Mouse (Mus musculus) cerebellum, postnatal 25 days (tissue): ENCODE results near the gene Jph3.

Experiments used
- DNase-seq, 2 experiments: peaks; one replicate each; pipeline ENCODE4 v3.0.0; 2021; ENCODE audit warnings: mixed read lengths in 2 of 2

Jph3 gene

GRCm38 (mm10) chr8:121729323-121729722 is at the start of gene Jph3:
Jph3 (plus strand) TSS chr8:121729623.
- DNase-seq, result no peak

- peak; percentile 70 to 73 for DNase-seq
Observed at GRCm38 (mm10) chr8:121680896-121681295, 48.5 kb upstream of the Jph3 start.

GRCm38 (mm10) chr8:121681457-121681856 is 48.0 kb upstream of the Jph3 start:
- peak; percentile 76 to 77 for DNase-seq

GRCm38 (mm10) chr8:121683083-121683832 is 46.2 kb upstream of the Jph3 start:
- peak in 1 of 2 experiments; percentile 31 for DNase-seq

GRCm38 (mm10) chr8:121685419-121685818 is 44.0 kb upstream of the Jph3 start:
- peak; percentile 73 to 86 for DNase-seq

GRCm38 (mm10) chr8:121687455-121688161 is 41.8 kb upstream of the Jph3 start:
- DNase-seq, result peak; percentile 62 to 64

- no peak for DNase-seq
Observed at GRCm38 (mm10) chr8:121688496-121688895, 40.9 kb upstream of the Jph3 start.

- peak; percentile 85 to 89 for DNase-seq
Observed at GRCm38 (mm10) chr8:121694453-121694852, 35.0 kb upstream of the Jph3 start.

- DNase-seq, result peak in 1 of 2 experiments; percentile 58
Observed at GRCm38 (mm10) chr8:121695585-121696184, 33.7 kb upstream of the Jph3 start.

GRCm38 (mm10) chr8:121697735-121698614 is 31.4 kb upstream of the Jph3 start:
- peak; percentile 82 to 87 for DNase-seq

- no peak for DNase-seq
Observed at GRCm38 (mm10) chr8:121698615-121699101, 30.8 kb upstream of the Jph3 start.

- DNase-seq, result peak; percentile 99
Observed at GRCm38 (mm10) chr8:121699936-121700335, 29.5 kb upstream of the Jph3 start.

- DNase-seq, result no peak
Observed at GRCm38 (mm10) chr8:121705174-121705573, 24.2 kb upstream of the Jph3 start.

GRCm38 (mm10) chr8:121706956-121707355 is 22.5 kb upstream of the Jph3 start:
- no peak for DNase-seq

- no peak for DNase-seq
Observed at GRCm38 (mm10) chr8:121708406-121708805, 21.0 kb upstream of the Jph3 start.

- peak; percentile 45 to 52 for DNase-seq
Observed at GRCm38 (mm10) chr8:121717502-121717901, 11.9 kb upstream of the Jph3 start.

GRCm38 (mm10) chr8:121717982-121718425 is 11.4 kb upstream of the Jph3 start:
- DNase-seq, result peak; percentile 97 to 98

GRCm38 (mm10) chr8:121718925-121719324 is 10.5 kb upstream of the Jph3 start:
- DNase-seq, result peak in 1 of 2 experiments; percentile 46

- DNase-seq, result peak; percentile 68 to 76
Observed at GRCm38 (mm10) chr8:121721072-121721471, 8.4 kb upstream of the Jph3 start.

- DNase-seq, result no peak
Observed at GRCm38 (mm10) chr8:121723846-121724245, 5.6 kb upstream of the Jph3 start.

GRCm38 (mm10) chr8:121727164-121727563 is 2.3 kb upstream of the Jph3 start:
- DNase-seq, result no peak

- peak; percentile 69 to 74 for DNase-seq
Observed at GRCm38 (mm10) chr8:121729754-121730153, 331 bp downstream of the Jph3 start.
